Mouse (Mus musculus): ENCODE measurements around the gene Strc. TPM values are rescaled to one million over a fixed set of nuclear protein-coding genes. Genes with fewer than 3 reads are reported as not detected.

Strc gene
- total RNA-seq, 2 experiments from 2014 or later, result not detected

DNA sequence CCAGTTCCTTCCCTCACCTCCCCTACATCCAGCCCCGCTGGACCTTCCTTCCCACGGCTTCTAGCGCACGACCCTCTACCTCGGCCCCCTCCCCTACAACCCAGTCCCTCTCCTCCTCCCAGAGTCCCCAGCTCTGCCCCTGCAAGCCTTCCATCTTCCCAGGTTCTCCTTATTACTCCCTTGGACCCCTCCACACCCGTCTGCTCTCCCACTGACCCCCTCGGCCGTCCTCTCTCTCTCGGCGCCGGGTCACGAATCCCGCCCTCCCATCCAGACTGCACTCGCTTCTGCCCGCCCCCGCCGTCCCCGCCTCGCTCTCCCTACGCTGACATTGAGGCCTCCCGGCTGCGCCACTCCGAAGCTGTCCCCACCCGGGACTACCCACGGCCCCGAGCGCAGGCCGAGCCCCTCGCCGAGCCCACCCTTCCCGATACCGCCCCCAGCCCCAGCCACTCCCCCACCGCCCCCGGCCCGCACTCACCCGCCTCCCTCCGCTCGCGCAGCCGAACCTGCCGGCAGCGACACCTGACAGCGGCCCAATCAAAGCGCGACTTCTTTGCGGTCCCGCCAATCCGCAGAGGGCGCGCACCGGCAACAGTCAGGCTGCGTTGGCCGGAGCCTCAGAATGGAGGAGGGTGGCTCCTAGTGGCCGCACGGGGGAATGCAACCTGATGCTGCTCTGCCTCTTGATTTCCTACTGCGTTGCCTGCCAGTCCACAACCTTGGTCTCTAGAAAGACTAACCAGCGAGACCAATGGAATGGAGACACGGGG lies 32.0 kb downstream of the Strc start, which contains the start of gene Ppip5k1:
Ppip5k1 (minus strand) TSS at position 577 of the 773 bp plus-strand sequence.
- DNase-seq, result peak; percentile 96 to 98

DNA sequence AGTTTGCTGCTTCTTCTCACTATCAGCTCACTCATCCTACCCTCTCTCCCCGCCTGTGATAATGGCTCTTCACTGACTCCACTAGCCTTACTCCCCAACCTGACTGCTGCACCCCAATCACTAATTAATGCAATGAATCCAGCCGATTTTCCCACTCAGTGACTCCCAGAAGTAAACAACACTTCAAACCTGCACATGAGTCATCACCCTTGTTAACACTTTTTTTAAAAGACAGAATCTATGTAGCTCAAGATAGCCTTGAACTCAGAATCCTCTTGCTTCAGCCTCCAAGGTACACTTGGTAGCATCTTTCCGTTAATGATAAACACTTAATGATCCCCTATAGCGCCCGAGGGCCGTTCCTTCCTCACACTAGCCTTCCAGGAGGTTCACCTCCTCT lies 32.6 kb downstream of the Strc start:
- peak in 1 of 2 experiments; percentile 29 for DNase-seq

DNA sequence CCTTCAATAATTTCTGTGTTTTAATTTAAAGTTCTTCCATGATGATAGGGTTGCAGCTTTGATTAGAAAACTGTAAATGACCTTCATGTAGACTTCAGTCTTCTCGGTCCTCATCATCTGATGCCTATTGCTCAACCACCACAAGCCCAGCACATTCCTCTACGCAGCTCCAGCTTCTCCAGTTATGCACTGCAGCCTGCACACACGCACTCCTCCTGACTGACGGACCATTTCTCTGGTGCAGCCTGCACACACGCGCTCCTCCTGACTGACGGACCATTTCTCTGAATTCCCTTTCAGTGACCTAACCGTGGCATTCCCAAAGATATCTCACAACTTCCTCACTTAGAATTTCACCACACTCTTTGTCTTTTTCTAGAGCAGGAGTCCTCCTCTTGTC lies 33.8 kb downstream of the Strc start:
- peak; percentile 27 to 33 for DNase-seq

DNA sequence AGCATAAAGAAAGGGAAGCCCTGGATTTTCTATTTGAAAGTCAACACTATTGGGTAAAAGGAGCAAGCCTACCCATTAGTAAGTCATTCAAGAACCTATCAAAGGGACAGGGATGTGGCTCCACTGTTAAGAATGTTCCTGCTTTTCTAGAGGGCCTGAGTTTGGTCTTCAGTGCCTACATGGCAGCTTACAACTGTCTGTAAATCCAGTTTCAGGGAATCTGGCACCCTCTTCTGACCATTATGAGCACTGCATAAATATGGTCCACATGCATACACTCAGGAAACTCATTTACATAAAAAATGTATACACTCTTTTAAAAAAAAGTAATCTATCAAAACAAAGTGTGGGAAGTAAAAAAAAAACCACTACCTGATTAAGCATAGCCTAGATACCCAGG lies 47.9 kb downstream of the Strc start:
- no peak for DNase-seq

DNA sequence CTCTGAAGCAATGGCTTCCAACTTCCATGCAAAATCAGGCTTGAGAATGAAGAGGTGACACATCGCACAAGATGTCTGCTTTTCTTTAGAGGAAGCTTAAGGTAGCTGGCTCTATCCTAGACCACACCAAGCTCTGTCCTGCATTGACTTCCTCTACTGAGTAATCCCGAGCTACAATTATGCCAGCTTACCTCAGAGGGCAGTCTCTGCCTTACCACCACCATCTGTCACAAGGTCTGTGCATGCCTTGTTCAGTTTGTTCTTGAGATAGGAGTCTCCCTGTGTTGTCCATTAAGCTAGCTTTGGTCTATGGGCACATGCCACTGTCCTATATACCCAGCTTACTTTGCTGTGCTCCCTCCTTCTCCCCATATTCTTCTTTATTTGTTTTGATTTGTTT lies 57.5 kb downstream of the Strc start:
- no peak for DNase-seq

DNA sequence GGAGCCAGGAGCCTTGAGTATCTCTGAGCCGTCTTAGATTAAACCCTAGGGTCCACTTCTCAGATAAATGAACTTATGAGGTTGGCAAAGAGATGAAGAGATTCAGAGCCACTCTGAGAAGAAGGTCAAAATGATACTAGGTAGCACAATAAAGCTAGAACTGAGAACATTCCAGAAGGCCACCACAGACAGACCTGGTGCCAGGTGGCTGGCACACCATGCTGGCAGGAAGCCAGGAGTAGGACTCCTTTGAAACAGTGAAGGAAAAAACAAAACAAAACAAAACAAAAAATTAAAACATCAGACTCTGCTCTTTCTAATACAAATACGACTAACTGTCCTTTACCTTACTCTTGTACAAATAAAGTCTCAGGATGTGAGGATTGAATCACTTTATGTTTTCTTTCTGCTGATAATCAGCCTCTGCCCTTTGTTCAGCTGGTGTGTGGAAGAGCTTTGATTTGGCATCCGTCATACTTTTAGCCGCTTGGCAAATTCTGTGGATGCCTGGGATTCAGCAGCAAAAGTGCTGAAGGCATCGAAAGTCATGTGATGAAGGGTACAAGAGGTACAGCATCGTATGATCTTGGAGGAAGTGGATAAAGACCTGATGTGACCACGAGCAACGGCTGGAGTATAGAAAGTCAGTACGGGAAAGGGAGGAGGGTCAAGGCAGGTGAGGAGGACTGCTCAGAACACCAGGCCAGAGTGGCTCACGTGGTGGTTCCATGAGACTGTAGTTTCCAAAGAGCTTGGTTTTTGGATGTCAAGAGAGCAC lies 63.1 kb downstream of the Strc start:
- no peak for DNase-seq

DNA sequence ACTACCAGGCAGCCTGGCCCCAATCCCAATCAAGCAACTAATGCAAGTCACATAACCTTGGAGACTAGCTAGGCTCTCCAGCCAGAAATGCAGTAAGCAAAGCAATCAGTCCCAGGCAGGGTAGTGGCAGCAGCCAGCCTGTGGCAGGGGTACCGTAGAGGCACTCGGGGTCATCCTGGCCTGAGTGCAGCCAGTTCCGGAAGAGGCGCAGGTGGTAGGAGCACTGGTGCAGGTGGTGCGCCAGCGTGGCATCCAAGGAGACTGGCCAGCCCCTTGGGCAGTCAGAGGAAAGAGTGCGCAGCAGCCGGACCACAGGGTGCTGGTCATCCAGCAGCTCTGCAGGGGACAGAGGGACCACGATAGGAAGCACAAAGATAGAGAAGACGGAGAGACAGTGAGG lies 63.9 kb downstream of the Strc start:
- no peak for DNase-seq

DNA sequence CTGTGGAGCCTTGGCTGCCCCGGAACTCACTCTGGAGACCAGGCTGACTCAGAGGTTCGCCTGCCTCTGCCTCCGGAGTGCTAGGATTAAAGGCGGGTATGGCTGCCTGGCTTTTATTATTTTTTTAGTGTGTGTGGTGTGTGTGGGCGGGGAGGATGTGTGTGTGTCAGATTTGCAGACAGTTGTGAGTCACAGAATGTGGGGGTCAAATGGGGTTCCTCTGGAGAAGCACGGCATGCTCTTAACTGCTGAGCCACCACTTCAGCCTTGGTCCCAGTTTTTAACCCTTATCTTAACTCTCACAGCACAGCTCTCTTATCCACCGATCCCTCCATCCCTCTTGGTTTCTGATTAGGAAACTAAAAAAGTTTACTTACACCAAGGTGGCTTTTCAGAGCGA lies 70.7 kb downstream of the Strc start:
- DNase-seq, result no peak

Other genes starting within 250 kb of the Strc start
- 10 to 100 TPM; 10.3 to 11.2 TPM for gene Adal, start 246.7 kb downstream of the Strc start, total RNA-seq (2021)
- 1 to 10 TPM; 8.8 to 9.4 TPM for gene Lcmt2, start 246.5 kb downstream of the Strc start, total RNA-seq (2021)
- 10 to 100 TPM; 16.4 to 21.3 TPM for gene Tubgcp4, start 216.5 kb downstream of the Strc start, total RNA-seq (2021)
- gene Zscan29, start 216.0 kb downstream of the Strc start, total RNA-seq (2021), result 1 to 10 TPM; 5.8 to 6.8 TPM
- gene Trp53bp1, start 115.8 kb downstream of the Strc start, total RNA-seq (2021), result 10 to 100 TPM; 28.1 to 28.4 TPM
- gene Map1a, start 97.6 kb downstream of the Strc start, total RNA-seq (2021), result 1 to 10 TPM; 3.5 to 3.8 TPM
- 10 to 100 TPM; 87.5 to 93.6 TPM for gene Ppip5k1, start 31.8 kb downstream of the Strc start, total RNA-seq (2021)
- 1 to 10 TPM; 1.2 to 2.7 TPM for gene Ckmt1, start 29.5 kb downstream of the Strc start, total RNA-seq (2021)
- gene Pdia3, start 26.6 kb upstream of the Strc start, total RNA-seq (2021), result 100 to 1,000 TPM; 113 to 144 TPM
- 1 to 10 TPM; 3.1 to 4.4 TPM for gene Catsper2, start 26.6 kb upstream of the Strc start, total RNA-seq (2021)
- gene Ell3, start 57.1 kb upstream of the Strc start, total RNA-seq (2021), result under 1 TPM in 1 of 2 experiments, not detected in 1; 0.57 TPM
- 100 to 1,000 TPM; 366 to 459 TPM for gene Serf2, start 62.0 kb upstream of the Strc start, total RNA-seq (2021)
- 10 to 100 TPM; 17.8 to 23.7 TPM for gene Hypk, start 66.1 kb upstream of the Strc start, total RNA-seq (2021)
- not detected for gene Serinc4, start 69.6 kb upstream of the Strc start, total RNA-seq (2021)
- 10 to 100 TPM; 29.3 to 31.7 TPM for gene Mfap1b, start 86.9 kb upstream of the Strc start, total RNA-seq (2021)
- 10 to 100 TPM; 31.7 to 39.0 TPM for gene Mfap1a, start 119.5 kb upstream of the Strc start, total RNA-seq (2021)
- gene Wdr76, start 119.6 kb upstream of the Strc start, total RNA-seq (2021), result 1 to 10 TPM; 2.9 to 3.5 TPM

All from heart, adult 18-20 months (tissue).